Mouse (Mus musculus): ENCODE measurements around the gene Fads6.
A peak's percentile ranks its signal among the peaks of the same experiment; 100 is the strongest.

Gene Fads6

DNA sequence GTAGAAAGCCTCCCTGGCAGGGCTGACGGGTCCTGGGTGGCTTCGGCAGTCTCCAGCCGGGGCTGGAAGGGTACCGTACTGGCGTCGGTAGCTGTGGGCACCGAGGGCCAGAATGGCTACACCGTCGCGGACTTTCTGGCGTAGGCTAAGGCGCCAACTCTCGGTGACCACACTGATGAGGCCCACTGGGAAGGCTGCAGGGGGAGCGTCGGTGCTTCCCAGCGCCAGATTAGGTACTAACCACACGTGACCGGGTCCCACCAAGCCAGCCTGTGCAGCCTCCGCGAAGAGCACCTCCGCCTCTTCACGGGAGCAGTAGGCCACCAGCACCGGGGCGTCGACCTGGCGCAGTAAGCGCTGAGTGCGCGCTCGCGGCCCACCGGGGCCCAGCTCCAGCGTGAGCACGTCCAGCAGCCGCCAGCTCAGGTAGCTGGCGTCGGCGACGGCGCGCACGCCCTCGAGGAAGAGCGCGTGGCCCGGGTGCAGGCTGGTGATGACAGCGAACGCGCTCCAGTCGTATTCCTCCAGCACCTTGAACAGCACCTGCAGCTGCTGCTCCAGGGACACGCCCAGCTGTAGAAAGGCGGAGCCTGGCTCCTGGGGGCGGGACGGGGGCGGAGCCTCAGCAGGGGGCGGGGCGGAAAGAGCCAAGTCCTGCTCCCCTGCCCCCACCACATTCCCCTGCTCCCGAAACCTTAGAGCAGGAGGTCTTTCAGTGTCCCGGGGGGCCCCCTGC is 39.5 kb downstream of the Fads6 start:
- DNase-seq (ENCODE audit: low spot score in 2 of 2): no peak

DNA sequence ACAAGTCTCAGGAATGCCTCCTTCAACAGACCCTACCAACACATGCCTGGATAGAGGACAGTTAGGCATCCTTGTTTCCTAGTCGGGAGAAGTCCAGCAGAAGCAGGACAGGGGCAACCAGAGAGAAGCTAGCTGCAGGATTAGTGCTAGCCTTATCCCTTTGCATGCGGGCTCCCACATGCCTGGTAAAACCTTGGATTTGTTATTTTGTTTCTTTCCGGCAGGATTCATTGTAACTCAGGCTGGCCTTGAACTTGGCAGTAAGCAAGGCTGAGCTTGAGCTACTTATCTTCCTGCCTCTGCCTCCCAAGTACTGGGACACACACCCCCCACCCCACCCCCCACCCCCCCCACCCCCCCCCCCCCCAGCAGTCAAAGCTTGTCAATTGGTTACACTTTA is 46.2 kb downstream of the Fads6 start:
- no peak for DNase-seq (ENCODE audit: low spot score in 2 of 2)

DNA sequence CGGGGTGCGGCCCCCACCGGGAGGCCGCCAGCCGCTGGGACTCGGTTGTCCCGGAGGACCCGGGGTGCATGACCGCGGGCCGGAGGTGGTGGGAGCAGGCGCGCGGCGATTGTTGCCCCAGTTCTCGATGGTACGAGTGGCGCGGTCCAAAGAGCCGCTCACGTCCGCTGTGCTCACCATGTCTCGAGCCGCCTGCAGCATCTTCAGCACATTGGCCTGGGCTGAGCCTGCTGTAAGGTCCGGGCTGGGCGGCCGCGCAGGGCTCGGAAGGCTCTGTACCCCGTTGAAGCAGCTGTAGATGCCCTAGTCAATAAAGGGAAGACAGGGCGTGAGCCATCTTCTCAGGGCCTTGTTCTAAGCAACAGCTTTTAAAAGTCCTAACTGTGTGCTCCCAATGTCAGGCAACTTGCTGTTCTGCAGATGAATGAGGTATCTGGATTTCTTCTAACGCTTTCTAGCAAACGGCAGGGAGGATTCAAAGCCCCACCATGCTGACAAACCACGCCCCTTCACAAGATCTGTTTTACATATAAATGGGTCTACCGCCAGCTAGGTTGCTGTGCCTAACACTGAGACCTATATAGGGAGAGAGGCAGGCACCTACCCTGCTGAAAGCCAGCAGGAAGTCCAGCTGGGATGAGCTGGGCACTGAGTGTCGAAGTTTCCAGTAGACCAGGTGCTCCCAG is 46.9 kb downstream of the Fads6 start:
- DNase-seq (ENCODE audit: low spot score in 2 of 2): no peak

DNA sequence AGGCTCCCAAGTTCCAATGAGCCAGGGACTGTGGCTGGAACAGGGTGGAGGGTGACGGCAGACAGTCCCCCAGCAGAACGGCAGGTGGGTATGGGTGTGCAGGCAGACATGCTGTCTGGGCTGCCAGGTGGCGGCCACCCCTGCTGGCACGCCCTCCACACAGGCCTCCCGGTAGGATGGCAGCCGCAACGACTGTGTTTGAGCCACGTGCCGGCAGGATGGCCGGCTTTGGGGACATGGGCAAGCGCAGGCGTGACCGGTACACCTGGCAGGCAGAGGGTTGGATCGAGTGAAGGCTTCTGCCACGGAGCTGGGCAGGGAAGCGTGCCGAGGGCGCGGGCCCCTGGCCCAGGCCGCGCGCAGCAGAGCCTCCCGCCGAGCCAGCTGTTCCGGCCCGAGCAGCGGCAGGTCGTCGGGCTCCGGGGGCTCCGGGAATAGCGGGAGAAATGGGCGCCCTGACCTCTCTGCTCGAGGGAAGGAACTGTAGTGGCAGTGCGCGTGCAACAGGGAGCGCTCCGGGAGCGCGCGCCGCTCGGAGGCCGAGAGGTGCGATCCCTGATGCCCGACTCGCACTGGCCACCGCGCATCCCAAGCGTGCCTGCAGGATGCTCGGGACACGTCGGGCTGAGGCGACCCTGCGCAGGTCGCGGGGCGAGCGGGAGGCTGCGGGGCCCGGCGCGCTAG is 47.6 kb downstream of the Fads6 start:
- no peak for DNase-seq (ENCODE audit: low spot score in 2 of 2)

DNA sequence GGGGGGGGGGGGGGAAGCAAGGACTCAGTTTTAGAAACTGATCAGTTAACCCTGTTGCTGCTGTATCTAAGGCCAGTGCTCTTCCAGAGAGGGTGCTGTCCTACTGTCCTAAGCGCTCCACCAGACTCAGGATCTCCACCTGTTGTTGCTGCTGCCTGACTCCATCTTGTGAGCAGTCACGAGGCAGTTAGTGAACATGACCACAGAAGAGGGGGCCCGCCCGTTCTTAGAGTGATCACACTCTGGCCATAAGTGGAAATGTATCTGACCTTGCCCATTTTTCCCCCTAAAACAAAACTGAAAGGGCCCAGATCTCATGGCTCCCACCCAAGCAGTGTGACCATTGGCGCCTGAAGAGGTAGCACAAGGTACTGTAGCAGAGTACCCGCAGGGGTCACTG is 49.5 kb downstream of the Fads6 start:
- peak in 1 of 2 experiments; percentile 31 for DNase-seq (ENCODE audit: low spot score in 2 of 2)

DNA sequence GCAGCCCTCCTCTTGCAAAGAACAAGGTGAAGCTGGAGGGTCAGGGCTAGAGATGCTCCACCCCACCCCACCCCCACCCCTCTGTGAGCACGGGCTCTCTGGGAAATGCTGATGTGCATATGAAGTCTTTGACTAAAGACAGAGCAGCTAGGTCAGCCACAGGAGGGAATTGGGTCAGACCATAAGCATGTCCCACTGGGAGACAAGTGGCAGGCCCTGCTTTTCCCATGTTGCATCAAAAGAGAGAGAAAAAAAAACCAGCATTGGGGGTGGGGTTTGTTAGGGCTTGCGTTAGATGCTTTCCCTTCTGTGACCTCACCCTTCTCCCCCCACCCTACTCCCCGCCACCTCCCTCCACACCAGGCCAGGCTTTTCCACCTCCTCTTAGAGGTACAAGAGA is 50.2 kb downstream of the Fads6 start:
- no peak for DNase-seq (ENCODE audit: low spot score in 2 of 2)

DNA sequence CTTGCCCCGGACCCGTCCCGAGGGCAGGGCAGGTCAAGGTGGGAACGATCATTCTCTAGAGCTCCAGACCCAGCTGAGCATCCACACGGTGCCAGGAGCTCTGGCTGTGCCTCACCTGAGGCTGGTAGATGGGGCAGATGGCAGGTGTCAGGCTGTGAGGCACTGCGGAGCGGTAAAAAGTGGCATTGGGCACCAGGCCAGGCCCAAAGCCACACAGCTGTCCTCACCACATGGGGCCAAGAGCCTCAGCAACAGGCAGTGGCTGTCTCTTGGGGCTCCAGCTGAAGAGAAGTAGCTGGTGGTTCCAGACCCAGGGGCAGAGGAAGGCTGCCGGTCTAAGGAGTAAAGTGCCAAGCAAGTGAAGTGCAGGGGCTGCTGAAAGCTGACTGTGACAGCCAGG is 51.1 kb downstream of the Fads6 start:
- no peak for DNase-seq (ENCODE audit: low spot score in 2 of 2)

DNA sequence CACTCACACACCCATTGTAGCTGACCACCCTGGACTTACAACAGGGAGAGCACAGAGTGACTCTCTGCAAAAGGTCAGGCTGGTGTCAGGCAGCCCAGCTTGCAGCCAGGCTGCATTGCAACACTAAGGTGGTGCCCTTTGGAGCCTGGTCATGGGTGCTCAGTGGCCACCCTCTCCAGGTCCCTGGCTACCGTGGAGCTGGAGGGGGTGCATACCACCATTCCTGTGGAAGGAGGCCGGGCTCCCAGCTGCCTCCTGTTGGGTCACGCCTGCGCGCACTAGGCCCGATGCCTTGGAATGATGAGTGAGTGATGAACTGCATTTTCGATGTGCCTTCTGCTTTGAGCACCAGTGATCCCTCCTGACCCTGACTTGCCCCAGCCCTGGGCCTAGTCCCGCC is 52.6 kb downstream of the Fads6 start:
- no peak for DNase-seq (ENCODE audit: low spot score in 2 of 2)

DNA sequence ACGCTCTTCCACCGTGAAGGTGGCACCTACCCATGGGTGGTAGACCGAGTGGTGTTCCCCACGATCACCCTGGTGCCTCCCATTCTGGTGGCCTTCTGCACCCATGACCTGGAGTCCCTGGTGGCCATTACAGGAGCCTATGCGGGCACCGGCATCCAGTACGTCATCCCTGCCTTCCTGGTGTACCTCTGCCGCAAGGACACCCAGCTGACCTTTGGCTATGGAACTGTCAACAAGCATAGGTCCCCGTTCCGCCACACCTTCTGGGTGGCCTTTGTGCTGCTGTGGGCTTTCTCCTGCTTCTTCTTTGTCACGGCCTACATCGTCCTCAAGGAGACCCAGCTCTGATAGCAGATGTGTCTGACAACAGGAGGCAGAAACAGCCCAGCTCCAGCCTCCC is 53.7 kb downstream of the Fads6 start:
- DNase-seq (ENCODE audit: low spot score in 2 of 2): no peak

DNA sequence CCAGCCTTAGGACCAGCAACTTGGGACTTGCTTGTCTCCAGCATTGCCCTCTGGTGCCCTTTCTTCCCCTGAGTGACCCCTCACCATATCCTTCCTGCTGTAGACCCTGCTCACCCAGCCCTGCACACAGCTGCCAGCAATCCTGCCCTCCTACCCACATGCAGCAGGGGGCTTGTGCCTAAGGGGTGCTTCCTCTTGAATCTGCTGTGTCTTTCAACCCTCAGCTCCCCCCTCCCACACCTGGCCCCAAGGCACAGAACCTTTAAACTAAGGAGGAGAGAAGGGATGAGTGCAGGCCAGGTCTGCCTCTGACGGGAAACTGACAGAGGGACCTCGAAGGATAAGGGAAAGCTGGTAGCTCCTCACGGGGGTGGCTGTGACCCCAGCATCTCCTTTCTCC is 54.7 kb downstream of the Fads6 start:
- DNase-seq (ENCODE audit: low spot score in 2 of 2): no peak

DNA sequence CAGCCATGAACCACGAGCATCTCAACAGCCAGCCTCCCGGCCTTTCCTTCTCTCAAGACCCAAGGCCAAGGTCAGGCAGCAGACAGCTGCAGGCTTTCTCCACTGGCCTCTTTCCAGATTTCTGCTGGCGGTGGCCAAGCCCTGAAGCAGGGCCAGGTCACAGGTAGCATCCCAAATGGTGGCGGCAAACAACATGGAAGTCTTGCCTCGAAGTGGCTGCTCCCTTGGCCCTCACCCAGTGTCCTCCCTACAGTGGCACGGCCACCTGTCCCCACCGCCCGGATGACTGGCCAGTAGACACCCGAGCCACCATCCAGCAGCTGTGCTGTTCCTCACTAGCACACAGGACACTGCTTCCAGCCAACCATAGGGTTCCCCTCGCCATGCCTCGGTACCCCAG is 56.1 kb downstream of the Fads6 start:
- no peak for DNase-seq (ENCODE audit: low spot score in 2 of 2)

DNA sequence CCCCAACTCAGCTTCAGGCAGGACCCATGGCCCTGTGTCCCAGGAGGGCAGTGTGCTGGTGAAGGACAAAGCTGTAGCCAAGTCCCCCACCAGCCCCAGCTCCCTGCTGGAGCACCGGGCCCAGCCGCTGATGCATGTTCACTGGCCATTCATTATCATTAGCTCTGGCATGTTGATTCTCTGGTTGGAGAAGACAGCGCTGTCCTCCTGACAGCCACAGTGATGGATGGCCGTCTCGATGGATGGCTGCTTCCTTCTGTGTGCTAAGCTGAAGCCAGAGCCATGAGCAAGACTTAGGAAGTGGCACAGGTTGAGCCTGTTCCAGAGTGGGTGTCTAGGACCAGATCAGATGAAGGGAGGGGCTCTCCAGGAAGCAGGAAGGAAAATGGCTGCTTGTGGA is 60.9 kb downstream of the Fads6 start:
- DNase-seq (ENCODE audit: low spot score in 2 of 2): no peak

DNA sequence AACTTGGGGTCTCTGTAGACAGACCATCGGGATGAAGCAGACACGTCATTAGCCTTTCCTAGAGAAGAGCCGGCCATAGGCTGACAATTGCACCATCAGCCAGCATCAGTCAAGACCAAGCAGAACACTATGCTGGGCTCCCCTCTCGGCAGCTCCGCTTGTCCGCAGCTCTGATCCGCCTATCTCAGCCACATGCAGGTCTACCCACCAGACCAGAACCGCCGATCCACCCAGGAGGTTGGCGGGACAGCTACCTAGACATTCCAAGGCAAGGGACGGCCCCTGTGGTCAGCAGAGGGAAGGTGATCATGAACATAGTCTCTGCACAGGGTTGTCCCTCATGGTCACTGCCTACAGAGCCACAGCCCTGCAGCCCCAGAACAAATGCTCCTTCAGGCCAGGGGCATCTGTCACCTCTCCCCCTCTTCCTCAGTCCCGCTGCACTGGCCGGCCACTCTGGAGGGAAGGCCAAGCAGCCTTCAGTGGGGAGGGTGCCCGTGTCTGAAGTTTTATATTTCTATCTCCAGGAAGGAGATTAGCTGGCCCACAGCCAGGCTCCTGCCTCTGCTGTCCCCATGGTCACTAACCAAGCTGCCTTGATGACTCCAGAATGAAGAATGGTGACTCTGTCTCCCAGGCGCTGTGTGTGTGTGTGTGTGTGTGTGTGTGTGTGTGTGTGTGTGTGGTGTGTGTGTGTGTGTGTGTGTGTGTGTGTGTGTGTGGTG is 63.0 kb downstream of the Fads6 start:
- DNase-seq (ENCODE audit: low spot score in 2 of 2): no peak

DNA sequence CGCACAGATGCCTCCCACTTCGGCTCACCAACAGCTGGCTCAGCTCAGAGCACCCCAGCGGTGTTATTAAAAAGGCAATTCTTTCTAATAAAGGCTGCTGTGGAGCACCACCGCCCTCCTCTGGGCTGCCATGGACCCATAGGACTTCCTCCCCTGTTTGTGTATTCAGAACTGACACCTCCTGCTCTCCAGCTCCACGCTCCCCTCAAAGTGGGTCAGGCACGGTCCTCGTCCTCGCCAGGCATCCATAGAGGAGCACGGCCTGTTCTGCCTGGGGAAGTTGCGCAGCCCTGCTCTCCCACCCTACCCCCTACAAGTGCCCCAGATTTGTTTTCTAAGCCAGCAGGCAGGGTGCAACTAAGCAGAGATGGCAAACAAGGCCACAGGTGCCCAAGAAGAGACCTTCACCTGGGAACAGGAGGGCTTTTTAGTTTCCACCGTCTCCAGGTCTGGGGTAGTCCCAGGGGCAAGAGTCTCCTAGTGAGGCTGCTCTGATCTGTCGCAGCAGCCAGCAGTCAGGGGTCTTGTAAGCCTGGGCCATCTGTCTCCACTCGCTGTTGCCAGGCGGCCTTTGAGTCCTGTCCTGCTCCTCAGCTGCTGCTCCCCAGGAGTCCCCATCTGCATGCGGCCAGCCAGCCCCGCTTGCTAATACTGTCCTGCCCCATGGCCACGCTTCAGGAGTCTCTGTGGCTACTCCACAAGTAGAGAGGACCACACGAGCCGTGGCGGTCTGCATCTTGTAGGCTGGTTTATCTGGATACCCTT is 63.8 kb downstream of the Fads6 start:
- no peak for DNase-seq (ENCODE audit: low spot score in 2 of 2)

DNA sequence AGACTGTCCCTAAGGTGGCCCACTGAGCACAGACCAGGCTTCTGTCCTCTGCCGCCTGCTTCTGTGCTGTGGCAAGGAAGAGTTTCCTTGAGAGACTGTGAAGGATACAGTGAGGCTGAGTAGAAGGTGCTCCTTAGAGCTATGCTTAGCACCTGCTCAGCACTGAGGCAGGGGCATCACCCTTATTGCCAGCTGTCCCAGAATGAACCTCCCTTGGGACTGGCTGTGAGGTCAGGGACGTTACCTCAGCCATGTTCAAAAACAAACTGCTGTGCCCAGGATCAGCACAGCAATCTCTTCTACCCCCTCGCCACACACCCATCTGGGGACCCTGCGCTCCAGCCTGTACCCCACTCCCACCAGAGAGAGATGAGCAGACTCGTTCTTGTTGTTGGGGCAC is 64.6 kb downstream of the Fads6 start:
- no peak for DNase-seq (ENCODE audit: low spot score in 2 of 2)

DNA sequence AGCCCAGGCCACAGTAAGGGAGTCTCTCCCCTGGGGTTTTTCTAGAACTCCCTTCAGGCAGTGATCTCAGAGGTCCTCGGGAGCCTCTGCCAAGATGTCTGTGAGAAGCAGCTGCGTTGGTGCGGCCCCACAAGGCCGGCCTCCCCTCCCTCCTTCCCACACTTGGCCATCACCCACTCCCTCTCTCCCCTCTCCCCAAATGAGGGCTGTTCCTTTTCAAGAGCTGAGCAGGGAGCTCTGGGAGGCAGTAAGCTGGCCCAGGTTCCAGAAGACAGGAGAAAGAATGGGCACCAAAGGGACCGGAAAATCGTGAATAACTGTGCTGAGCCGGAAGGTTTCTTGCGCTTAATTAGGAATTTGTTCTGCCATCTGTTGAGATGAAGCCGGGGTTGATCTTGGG is 65.5 kb downstream of the Fads6 start:
- no peak for DNase-seq (ENCODE audit: low spot score in 2 of 2)

DNA sequence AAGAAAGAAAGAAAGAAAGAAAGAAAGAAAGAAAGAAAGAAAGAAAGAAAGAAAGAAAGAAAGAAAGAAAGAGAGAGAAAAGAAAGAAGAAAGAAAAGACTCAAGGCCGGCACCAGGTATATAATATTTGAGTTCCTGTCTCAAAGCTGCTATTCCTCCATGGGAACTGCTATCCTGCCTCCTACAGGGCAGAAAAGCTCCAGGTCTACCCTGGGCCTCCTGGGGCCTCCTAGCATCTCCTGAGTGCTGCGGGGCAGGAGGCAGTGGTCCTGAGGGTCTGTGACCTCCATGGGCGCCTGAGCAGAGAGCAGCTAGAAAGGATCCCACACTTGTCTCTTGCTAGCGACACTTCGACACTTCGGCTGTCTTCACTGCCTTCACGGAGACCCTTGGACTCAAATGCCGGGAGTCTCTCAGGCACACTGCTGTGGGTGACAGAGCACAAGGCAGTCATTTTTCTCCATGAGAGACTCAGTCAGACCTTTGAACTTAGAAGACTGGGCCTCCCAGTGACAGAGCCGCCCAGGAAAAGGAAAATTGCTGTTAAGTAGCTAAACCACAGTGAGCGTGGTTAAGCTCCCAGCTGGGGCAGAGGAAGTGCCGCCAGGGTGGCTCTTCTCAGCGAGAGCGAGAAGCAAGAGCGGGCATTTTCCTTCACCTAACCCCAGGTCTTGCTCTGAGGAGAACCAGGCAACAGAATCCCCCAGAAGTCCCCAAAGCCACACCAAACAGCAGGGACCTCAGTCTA is 66.1 kb downstream of the Fads6 start:
- peak; percentile 32 to 42 for DNase-seq (ENCODE audit: low spot score in 2 of 2)

Measured in natural killer cell, adult 2 months (primary cell).